Mouse (Mus musculus) layer of hippocampus, adult 18-20 months (tissue): ENCODE results near the gene Ctps. TPM values are rescaled to one million over a fixed set of nuclear protein-coding genes. Genes with fewer than 3 reads are reported as not detected.
"Not testable (repeated sequence)": the region's sequence is repeated elsewhere in the genome, so short reads cannot be mapped to it uniquely, and the experiment has no call there.

Experiments
- DNase-seq, 2 experiments: peaks; one replicate each; pipeline ENCODE4 v3.0.0; 2022; ENCODE audit warnings: low spot score in 2 of 2
- long read RNA-seq: library from polyadenylated mRNA; stranded (forward); transcript quantifications from one replicate; pipeline ENCODE4 v2.0.0, GENCODE M21; 2021
- total RNA-seq, 2 experiments: library from RNA; stranded (reverse); gene quantifications; 2 replicates each; pipeline ENCODE4 v1.2.3; 2021

The Ctps gene
- total RNA-seq, result 10 to 100 TPM; 33.4 to 34.1 TPM
- long read RNA-seq, transcript Ctps-201 (19 exons, 2,705 nt), result major isoform, 30 of 41 reads
- long read RNA-seq, partial matches to known transcripts, result 1 of 41 reads
- long read RNA-seq, other reads (novel, unspliced or antisense), result 10 of 41 reads

- peak; percentile 91 to 96 for DNase-seq
Measured at GRCm38 (mm10) chr4:120569486-120570437, at the start of gene Ctps. TSS of gene Ctps (minus strand) at chr4:120570276.

- no peak for DNase-seq
Measured at GRCm38 (mm10) chr4:120616199-120617025, 46.3 kb upstream of the Ctps start.

- DNase-seq, result no peak
Measured at GRCm38 (mm10) chr4:120615528-120616081, 45.5 kb upstream of the Ctps start.

GRCm38 (mm10) chr4:120614644-120615043 is 44.6 kb upstream of the Ctps start:
- no peak for DNase-seq

- DNase-seq, result peak; percentile 28 to 61
Measured at GRCm38 (mm10) chr4:120613691-120614329, 43.7 kb upstream of the Ctps start.

- no peak for DNase-seq
Measured at GRCm38 (mm10) chr4:120612304-120613080, 42.4 kb upstream of the Ctps start.

- no peak for DNase-seq
Measured at GRCm38 (mm10) chr4:120611005-120611404, 40.9 kb upstream of the Ctps start.

GRCm38 (mm10) chr4:120606941-120607340 is 36.9 kb upstream of the Ctps start:
- DNase-seq, result no peak

- no peak for DNase-seq
Measured at GRCm38 (mm10) chr4:120602669-120603068, 32.6 kb upstream of the Ctps start.

GRCm38 (mm10) chr4:120601774-120602173 is 31.7 kb upstream of the Ctps start:
- no peak for DNase-seq

- DNase-seq, result no peak
Measured at GRCm38 (mm10) chr4:120598922-120599321, 28.8 kb upstream of the Ctps start.

GRCm38 (mm10) chr4:120596210-120596609 is 26.1 kb upstream of the Ctps start:
- not testable (repeated sequence) for DNase-seq

- no peak for DNase-seq
Measured at GRCm38 (mm10) chr4:120590973-120591372, 20.9 kb upstream of the Ctps start.

GRCm38 (mm10) chr4:120589815-120590422 is 19.8 kb upstream of the Ctps start:
- peak; percentile 32 to 72 for DNase-seq

GRCm38 (mm10) chr4:120589070-120589469 is 19.0 kb upstream of the Ctps start:
- no peak for DNase-seq

GRCm38 (mm10) chr4:120588445-120588844 is 18.4 kb upstream of the Ctps start, which contains the start of gene Gm8439:
TSS of gene Gm8439 (plus strand) at chr4:120588745.
- DNase-seq, result no peak

GRCm38 (mm10) chr4:120586986-120587385 is 16.9 kb upstream of the Ctps start:
- no peak for DNase-seq

GRCm38 (mm10) chr4:120581711-120582110 is 11.6 kb upstream of the Ctps start:
- DNase-seq, result no peak

GRCm38 (mm10) chr4:120580894-120581293 is 10.8 kb upstream of the Ctps start:
- no peak for DNase-seq
